Mouse (Mus musculus): ENCODE measurements around the gene Atf4.
A peak's percentile ranks its signal among the peaks of the same experiment; 100 is the strongest.

The Atf4 gene

DNA sequence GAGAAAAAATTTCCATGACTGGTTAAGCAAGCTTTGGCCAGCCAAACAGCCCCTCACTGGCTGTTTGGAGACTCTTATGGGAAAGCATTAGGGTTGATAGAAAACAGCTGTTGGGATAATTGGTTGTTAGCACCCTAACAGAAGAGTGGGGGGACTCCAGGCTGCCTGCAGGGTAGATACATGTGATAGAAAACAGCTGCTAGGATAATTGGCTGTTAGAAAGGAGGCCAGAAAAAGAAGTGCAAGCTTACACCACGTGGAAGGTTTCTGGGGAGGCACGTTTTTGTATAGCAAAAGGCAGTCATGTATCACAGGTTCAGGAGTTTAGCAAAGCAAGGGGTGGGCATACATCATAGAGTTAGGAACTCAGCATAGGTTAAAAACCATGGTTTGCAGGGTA is 1.5 kb upstream of the Atf4 start:
- DNase-seq, result no peak

DNA sequence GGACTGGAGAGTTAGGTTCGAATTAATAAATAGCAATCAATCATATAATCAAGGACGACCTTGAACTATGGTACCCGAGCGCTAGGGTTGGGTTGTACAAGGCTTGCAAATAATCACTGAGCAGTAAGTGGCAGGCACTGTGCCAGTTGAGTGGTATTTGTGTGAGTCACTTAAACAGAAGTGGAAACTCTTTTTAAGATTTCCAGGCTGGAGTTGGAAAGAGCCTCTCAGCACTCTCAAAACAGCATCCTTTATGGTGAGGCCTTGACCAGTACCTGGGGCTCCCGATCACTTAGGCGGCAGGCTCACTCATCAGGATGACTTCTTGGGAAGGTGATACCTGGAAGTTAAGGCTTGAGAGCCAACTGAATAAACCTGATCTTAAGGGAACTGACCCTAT is 777 bp upstream of the Atf4 start:
- DNase-seq, result no peak

DNA sequence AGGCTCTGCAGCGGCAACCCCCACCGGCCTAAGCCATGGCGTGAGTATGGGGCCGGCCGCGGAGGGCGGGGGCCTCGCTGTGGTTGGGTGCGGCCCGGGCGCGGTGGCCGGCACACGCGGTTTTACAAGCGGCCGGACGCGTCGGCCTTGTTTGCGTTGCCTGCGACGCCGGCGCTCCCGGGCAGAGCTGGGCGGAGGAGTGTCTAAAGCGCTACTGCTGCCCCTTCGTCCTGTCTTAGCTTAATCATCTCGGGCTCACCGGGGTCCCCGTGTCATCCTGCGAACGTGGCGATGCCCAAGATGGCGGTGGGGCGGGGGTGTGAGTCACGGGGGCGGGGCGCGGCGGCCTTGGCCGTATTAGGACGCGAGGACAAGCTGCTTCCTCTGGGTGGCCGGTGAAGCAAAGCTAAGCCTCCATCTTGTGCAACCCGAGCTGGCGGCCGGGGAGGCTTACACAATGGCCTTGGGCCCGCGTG is 700 bp downstream of the Atf4 start:
- peak; percentile 64 for DNase-seq

DNA sequence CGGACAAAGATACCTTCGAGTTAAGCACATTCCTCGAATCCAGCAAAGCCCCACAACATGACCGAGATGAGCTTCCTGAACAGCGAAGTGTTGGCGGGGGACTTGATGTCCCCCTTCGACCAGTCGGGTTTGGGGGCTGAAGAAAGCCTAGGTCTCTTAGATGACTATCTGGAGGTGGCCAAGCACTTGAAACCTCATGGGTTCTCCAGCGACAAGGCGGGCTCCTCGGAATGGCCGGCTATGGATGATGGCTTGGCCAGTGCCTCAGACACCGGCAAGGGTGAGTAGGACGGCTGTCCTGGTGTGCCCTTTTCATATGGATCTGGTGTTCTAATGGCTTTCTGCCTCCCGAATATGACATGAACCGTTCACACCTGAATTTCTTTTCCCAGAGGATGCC is 1.3 kb downstream of the Atf4 start:
- DNase-seq, result peak; percentile 24

DNA sequence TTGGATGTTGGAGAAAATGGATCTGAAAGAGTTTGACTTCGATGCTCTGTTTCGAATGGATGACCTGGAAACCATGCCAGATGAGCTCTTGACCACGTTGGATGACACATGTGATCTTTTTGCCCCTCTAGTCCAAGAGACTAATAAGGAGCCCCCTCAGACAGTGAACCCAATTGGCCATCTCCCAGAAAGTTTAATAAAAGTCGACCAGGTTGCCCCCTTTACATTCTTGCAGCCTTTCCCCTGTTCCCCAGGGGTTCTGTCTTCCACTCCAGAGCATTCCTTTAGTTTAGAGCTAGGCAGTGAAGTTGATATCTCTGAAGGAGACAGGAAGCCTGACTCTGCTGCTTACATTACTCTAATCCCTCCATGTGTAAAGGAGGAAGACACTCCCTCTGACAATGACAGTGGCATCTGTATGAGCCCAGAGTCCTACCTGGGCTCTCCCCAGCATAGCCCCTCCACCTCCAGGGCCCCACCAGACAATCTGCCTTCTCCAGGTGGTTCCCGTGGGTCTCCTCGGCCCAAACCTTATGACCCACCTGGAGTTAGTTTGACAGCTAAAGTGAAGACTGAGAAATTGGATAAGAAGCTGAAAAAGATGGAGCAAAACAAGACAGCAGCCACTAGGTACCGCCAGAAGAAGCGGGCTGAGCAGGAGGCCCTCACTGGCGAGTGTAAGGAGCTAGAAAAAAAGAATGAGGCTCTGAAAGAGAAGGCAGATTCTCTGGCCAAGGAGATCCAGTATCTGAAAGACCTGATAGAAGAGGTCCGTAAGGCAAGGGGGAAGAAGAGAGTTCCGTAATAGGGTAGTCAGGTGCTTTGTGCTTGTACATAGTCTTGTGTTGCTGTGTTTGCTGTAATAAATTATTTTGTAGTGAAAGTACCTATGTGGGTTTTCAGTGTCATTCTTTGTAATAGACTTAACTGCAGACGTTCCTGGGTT is 1.9 kb downstream of the Atf4 start:
- DNase-seq, result no peak

DNA sequence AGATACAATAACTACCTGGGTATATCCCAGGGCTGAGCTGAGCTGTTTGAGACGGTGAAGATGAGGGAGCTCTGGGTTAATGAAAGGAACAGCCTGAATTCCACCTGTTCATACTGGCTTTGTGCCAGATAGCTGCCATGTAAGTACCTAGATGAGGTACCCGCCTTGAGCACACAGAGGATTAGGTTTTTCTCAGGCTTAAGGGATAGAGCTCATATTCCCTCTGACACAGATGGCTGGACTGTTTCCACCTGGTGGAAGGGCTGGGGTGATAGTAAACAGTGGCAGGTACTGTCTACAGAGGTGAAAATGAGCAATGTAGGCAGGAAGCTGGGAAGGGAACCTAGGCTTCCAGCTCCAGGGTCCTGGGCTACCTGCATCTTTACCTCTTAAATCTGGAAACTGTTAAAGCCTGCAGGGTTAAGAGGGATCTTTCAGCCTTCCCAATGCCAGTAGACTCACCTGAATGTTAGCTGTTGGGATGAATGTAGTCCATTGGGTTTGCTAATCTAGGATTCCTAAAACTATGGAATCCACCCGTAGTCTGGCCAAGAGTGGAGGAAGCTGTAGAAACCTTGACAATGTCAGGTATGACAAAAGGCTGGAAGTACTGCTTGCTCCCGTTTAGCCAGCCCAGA is 2.7 kb downstream of the Atf4 start:
- DNase-seq, result no peak

DNA sequence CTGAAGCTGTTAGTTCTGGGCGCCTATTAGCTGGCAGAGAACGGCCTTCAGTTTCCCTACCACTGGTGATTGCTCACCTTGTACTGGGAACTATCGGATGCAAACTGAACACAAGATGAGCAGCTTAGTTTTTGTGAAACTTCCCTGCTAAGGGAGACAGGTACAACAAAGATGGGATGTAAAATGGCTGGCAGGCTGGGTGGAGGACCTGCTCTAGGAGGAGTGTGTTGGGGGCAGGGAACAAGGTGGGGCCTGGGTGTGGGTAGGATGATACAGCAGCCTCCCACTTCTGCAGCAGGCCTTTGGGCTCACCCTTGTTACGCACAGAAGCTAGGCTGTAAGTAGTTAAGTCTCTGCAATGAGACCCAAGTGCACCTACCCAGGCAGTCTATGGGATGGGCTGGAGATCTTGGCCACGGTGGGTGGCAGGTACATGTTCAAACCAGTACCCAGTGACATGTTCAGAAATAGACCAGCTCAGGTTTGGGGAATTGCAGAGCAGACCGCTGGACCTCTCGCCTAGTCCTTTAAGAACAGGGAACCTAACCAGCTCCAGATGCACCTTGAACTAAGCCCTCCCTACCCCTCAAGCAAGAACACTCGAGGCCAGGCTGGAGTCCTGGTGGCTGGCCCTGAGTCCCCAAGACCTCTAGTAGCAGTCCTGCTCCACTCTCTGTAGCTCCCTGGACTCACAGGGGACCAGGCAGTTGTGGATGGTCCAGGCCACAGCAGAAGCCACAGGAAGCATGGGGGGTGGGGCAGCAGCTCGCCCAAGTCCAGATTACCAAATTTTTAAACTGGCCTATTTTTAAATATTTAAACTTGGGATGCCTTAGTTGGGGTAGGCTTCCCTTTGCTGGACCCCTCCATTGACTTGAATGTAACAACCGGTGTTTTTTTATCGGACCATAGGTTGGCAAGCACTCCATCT is 3.5 kb downstream of the Atf4 start:
- no peak for DNase-seq

DNA sequence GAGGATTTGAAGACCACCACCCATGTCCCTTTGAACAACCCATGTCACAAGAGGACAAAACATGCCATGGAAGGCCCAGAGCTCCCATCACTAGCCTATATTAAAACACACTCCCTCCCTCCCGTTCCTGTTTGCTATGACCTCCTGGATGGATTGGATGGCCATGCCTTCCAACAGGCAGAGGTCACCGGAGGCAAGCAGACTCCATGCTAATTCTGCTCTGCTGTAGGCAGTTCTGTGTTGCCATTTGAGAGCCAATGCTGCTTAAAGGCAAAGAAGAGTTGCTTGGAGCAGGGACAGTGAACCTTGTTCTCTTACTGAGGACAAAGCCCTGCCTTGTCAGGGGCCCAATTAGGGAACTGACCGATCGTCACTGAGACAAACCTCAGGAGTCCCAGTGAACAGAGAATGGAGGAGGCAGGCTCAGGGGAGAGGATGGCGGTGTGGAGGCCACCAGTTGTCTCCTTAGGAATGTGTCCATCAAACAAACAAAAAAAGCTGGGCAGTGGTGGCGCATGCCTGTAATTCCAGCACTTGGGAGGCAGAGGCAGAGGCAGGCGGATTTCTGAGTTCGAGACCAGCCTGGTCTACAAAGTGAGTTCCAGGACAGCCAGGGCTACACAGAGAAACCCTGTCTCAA is 4.5 kb downstream of the Atf4 start:
- DNase-seq, result no peak

DNA sequence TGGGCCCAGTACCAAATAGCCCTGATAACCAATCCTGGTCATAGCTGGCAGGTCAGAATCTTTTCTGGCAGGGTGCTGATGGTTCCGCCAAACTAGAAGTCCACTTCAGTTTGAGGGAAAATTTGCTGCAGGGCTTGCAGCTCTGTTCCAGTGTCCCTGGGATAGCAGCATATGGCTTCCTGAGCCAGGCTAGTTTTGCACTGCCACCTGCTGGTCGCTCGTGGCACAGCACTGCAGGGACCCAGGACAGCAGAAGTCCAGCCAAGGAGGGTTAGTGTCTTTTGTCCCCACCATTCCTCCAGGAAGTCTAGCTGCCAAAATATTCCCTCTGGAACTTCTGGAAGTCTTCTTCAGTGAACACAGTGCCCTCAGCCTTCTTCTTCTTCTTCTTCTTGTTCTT is 5.7 kb downstream of the Atf4 start:
- peak; percentile 81 for DNase-seq

DNA sequence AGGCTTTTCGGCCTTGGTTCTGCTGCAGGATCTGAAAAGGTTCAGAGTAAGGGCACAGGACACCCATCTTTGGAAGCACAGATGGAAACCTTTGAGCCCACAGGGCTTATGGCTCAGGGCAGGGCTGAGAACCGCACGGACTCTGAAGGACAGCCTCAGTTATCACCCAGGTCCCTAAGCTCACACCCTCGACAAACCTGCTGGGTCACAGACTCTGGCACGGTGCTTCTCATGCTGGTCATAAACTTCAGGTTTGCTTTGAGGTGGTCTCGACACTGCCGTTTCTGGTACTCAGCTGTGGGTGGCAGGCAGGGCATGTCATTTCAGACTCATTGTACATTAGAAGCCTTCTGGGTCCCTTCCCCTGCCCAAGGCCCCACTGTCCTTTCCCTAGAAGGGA is 6.1 kb downstream of the Atf4 start:
- no peak for DNase-seq

DNA sequence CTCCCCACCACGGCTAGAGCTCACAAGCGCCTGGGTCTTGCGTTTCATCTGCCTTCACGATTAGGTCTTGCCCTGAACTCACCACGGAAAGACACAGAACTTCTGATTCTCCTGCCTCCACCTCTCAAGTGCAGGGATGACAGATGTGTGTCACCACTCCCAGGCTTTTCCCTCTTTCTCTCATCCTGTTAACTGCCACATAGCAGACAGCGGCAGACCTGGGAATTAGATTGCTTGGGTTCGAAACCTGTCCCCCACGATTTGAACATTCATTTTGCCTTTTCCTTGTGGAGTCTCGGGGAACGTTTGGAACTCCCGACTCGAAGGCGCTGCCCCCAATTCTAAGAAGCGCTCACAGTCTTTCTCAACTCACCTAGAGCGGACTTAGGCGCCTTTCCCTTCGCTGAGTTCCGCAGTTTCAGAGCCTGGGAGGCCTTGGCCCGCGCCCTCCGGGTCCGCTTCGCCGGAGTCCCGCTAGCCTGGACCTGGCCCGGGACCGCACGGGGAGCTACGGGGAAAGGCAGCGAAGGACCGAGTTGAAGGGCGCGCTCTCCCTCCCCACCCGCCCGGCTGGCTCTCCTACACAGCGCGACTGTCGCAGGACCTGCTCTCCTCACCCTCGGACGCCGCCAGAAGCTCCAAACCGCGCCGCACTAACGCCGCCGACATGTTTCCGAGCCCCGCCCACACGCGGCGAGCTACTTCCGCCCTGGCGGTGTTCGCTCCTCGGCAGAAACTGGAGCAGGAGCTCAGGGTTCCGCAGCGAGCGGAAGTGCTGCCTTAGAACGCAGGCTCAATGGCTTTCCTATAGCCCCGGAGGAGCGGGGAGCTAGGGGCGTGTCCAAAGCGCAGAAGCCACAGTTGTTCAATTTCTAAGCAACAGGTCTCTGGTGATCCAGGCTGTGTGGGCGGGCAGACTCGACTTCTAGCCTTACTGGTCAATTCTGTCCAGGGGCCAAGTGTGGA is 8.9 kb downstream of the Atf4 start, which contains the start of gene Rps19bp1:
TSS of gene Rps19bp1 (minus strand) at position 706 of the 966 bp plus-strand sequence.
- peak; percentile 93 for DNase-seq

DNA sequence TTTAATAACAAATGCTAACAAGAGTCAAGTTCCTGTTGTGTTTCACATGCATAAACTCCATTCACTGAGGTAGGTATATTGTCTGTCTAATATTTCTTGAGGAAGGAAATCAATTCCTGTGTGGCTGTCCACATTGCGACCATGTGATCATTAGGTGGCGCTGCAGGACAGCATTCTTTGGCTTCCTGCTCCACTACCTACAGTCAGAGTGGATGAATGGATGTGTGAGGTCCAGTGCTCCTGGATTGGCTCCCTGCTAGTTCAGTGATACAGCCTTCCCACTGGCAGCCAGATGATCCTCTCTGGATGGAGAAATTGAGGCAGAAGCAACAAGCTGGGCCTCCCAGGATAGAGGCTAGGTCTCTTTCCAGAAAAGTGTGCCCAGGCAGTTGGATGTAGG is 11.3 kb downstream of the Atf4 start:
- peak; percentile 71 for DNase-seq

DNA sequence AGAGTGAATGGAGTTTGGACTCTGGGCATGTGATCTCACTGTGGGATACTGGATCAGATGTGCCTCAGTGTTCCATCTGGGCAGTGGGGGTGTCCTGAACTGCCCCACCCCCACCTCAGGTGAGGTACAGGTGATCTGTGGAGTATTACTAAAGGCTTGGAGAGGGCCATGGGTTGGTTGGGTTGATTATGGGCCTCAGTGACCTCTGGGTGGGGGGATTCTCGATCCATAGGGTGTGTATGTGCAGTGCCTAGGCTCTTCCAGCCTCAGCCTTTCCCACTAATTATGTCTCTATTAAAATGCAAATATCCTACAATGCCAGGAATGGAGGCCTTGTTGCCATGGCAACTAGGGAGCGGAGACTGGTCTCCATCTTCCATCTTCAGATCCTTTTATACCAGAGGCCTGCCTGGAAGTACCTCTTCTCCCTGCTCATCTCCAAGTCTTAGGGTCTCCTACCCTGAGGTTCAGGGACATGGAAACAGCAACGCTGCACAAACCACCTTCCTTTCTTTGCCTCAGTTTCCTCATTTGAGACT is 16.9 kb downstream of the Atf4 start:
- DNase-seq, result no peak

DNA sequence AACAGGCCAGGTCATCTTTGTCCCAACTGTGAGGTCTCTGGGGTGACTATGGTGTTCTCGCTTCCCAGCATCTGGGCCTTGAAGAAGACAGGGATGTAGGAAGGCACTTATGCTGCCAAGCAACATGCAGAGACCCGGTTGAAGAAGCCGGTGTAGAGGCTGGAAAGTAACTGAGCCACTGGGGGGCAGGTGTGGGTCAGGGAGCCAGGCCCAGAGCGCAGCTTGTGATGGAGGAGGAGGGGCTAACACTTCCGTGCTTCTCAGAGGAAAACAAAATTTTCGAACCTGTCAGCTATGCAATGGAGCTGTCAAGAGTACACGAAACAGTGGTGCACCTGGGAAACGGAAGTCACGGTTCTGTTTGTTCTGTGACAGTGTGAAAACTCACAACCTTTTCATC is 22.1 kb downstream of the Atf4 start:
- no peak for DNase-seq

DNA sequence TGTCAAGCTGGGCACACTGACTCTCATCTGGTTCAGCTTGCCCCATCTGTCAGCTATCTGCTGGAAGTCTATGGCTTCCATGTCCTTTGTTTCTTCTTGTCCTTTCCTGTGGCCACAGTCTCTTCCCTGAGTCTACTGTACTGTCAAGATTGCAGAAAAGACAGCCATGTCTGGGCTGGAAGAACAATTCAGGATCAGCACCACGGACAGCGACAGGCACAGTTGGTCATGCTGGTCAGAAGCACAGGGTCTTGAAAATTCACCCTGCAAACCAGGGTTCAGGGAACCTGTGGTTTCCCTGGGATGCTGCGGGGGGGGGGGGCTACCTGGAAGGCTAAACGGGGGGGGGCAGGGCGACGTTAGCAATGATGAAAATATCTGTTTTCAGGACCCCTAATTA is 22.6 kb downstream of the Atf4 start:
- DNase-seq, result peak; percentile 65

DNA sequence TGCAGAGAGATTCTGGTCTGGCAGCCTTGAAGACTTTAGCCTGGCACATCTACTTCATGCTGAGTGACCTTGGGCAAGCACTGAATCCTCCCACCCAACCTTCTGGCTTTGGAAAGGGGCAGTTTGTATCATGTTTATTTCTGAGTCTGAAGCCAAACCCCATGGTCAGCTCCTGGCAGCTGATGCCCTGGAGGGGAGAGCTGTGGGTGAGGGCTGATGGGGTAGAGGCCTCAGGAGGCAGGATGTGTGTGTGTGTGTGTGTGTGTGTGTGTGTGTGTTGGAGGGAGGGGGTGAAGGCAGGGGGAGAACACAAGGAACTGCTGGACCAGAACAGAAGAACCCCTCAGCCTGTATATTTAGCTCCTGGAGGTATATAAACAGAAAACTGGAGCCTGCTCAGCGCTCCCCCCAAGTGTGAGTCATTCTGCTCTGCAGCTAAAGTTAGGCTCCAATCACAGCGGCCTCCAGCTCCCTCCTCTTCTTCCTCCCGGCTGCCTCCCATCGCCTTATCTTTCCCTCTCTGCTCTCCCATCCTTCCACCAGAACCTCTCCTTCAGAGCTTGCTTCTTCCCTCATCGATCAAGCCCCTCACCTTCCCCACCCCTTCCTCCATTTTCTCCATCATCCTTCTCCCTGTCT is 23.3 kb downstream of the Atf4 start:
- DNase-seq, result no peak

DNA sequence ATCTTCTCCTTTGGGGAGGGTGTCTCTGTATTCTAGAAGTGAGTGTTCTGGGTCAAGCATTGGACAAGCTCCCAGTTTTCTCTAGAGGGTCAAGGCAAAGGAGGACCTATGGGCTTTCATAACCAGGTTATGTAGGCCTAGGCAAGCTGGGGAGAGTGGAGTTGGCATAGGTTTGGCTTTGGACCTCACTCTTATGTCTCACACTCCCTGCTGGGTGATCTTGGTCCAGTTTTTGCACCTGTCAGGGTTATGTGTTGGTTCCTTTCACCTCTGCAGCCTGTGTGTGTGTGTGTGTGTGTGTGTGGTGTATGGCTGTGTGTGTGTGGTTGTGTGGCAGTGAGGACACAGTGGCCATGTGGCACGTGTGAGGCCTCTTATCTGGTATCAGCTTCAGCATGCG is 24.1 kb downstream of the Atf4 start:
- DNase-seq, result no peak

DNA sequence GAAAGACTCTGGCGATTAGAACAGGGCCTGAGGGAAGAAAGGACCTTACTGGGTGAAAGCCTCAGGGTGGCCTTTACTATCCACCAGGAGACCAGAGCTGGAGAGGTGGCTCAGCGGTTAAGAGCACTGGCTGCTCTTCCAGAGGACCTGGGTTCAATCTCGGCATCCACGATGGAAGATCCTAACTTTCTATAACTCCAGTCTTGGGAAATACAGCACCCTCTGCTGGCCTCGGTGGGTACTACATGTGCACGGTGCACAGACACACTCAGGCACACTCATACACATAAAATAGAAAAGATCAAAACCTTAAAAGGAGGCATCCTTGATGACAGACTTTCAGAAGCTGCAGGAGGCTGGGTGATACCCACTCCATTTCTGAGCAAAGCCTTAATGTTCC is 25.7 kb downstream of the Atf4 start:
- DNase-seq, result peak; percentile 50

DNA sequence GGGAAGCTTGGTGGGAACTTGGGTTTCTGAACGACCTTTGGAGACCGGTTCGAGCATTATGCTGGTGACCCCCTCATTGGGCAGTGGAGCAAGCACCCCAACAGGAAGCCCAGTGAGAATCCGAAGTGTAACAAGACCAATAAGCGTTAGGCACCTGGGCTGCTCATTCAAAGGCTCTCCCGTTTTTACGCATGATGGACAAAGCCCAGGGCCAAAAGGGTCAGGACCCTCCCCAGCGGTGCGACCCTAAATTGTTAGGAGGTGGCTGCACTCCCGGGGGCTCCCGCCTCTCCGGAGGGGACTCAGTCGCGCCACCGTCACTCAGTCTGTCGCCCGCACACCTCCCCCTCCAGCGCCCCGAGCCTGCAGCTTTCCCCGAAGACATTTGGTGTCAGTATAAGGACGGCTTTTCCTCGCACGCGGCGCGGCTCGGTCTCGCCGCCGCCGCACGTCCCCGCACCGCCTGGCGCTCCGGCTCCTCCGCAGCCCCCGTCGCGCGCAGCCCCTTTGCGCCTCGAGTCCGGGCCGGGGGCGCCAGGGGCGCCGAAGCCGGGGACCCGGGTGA is 31.9 kb downstream of the Atf4 start, which contains the start of gene Cacna1i:
TSS of gene Cacna1i (plus strand) at position 388 of the 565 bp plus-strand sequence.
- DNase-seq, result peak; percentile 14

DNA sequence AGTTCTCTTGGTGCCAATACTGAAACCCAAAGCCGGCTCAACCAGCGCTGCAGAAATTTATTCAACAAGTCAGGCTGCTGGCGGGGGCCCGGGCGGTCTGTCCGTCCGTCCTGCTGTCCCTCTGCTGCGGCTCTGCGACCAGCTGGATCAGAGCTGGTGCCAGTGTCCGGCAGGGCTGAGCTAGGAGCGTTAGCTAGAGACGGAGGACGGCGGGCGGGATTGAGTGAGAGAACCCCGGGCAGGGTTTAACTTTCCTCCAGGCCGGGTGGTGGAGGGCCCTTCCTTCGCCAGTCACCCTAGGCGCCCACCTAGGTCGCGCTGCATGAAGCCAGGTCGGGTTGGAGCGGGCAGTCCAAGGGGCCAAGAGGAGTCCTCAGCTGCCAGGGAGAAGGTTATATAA is 33.1 kb downstream of the Atf4 start:
- no peak for DNase-seq
